Mouse (Mus musculus) lung, postnatal 10 days (tissue): ENCODE measurements at regions not wholly inside any gene's neighbourhood (a gene's known extent, or its start where the extent isn't known, plus 50 kb on each side); places are given as distances from the start of the nearest gene placed in this dataset.

Experiments
- DNase-seq: peaks from one replicate; pipeline ENCODE4 v3.0.0; 2021

- no peak for DNase-seq
These were observed 3791.9 kb downstream of the 9330182O14Rik start for GRCm38 (mm10) chr15:43926034-43926433.

- DNase-seq, result no peak
These were observed 3799.4 kb downstream of the 9330182O14Rik start for GRCm38 (mm10) chr15:43933608-43934007.

GRCm38 (mm10) chr15:43940424-43940823 is 3806.3 kb downstream of the 9330182O14Rik start:
- DNase-seq, result no peak

GRCm38 (mm10) chr15:43940905-43941304 is 3806.7 kb downstream of the 9330182O14Rik start:
- no peak for DNase-seq

GRCm38 (mm10) chr15:43942002-43942660 is 3808.0 kb downstream of the 9330182O14Rik start:
- no peak for DNase-seq

GRCm38 (mm10) chr15:43984991-43985390 is 3850.8 kb downstream of the 9330182O14Rik start:
- no peak for DNase-seq

GRCm38 (mm10) chr15:43991229-43991628 is 3857.1 kb downstream of the 9330182O14Rik start:
- peak; percentile 6 for DNase-seq

GRCm38 (mm10) chr15:43992936-43993335 is 3858.8 kb downstream of the 9330182O14Rik start:
- DNase-seq, result no peak

GRCm38 (mm10) chr15:44026468-44027028 is 3892.4 kb downstream of the 9330182O14Rik start:
- no peak for DNase-seq

- DNase-seq, result no peak
These were observed 3901.7 kb downstream of the 9330182O14Rik start for GRCm38 (mm10) chr15:44035900-44036299.

- no peak for DNase-seq
These were observed 3903.7 kb downstream of the 9330182O14Rik start for GRCm38 (mm10) chr15:44037893-44038292.

GRCm38 (mm10) chr15:44050565-44051274 is 3916.6 kb downstream of the 9330182O14Rik start:
- DNase-seq, result no peak

- DNase-seq, result no peak
These were observed 3930.7 kb downstream of the 9330182O14Rik start for GRCm38 (mm10) chr15:44064855-44065254.

- no peak for DNase-seq
These were observed 3949.5 kb downstream of the 9330182O14Rik start for GRCm38 (mm10) chr15:44083680-44084079.

GRCm38 (mm10) chr15:44112328-44112944 is 3978.3 kb downstream of the 9330182O14Rik start:
- DNase-seq, result no peak

GRCm38 (mm10) chr15:44134213-44134612 is 4000.0 kb downstream of the 9330182O14Rik start:
- DNase-seq, result no peak
